Mouse (Mus musculus) small intestine, adult 2 months (tissue): Measurements from ENCODE around the gene Lsm7.

Experiments used
- CTCF ChIP-seq: fragments of 200-500 bp; IDR thresholded peaks from 2 replicates; pipeline ENCODE4 v1.5.1; 2012; ENCODE audit warnings: low read depth, mild to moderate bottlenecking, control low read depth, inconsistent platforms, low read length, moderate library complexity, mixed read lengths; ENCODE audit not compliant: insufficient replicate concordance, insufficient read length; ENCODE audit errors: extremely low read depth
- POLR2A ChIP-seq: fragments of 200-500 bp; IDR thresholded peaks from 2 replicates; pipeline ENCODE4 v1.6.1; 2012; ENCODE audit warnings: low read depth, mild to moderate bottlenecking, control low read depth, inconsistent platforms, low read length, moderate library complexity

DNA sequence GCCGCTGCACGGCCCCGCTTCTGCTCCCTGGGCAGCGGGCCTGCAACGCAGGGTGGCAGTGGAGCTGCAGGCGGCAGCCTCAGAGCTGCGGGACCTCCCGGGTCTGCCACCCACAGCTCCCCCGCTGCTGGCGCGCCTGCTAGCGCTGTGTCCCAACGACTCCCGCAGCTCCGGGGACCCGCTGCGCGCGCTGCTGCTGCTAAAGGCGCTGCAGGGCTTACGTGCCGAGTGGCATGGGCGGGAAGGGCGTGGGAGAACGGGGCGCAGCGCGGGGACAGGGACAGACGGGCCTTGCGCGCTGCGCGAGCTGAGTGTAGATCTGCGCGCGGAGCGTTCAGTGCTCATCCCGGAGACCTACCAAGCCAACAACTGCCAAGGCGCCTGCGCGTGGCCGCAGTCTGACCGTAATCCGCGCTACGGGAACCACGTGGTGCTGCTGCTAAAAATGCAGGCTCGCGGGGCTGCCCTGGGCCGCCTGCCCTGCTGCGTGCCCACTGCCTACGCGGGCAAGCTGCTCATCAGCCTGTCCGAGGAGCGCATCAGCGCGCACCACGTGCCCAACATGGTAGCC lies 47.9 kb downstream of the Lsm7 start:
- no peak for TF ChIP-seq CTCF
- no peak for TF ChIP-seq POLR2A
